Mouse (Mus musculus) frontal cortex, postnatal 10 days (tissue): ENCODE measurements around the gene Catsperb.
"Not testable (repeated sequence)": the region's sequence is repeated elsewhere in the genome, so short reads cannot be mapped to it uniquely, and the experiment has no call there.

ENCODE experiments used
- DNase-seq, 2 experiments: peaks; one replicate each; pipeline ENCODE4 v3.0.0; 2022; ENCODE audit warnings: low spot score in 2 of 2, mixed read lengths in 1 of 2

Gene Catsperb

DNA sequence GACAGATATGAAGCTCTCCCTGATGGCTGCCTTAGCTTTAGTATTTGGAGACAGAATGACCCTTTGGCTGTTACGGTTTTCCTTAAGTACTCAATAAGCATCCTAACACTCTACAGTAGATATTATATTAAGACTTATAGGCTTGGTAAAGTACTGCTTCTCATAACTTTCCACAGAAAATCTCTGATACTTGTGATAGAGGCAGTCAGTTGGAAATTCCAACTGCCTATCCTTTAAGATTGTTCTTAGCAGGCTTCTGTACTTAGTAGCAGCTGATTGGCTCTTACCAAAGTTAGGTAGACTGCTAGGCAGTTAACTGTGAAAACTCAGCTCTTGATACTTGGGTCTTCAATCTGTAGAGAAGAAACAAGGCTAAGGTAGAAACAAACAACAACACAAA, at the start of gene Catsperb:
TSS of gene Catsperb (plus strand) at position 301 of the 400 bp plus-strand sequence.
- not testable (repeated sequence) for DNase-seq

- DNase-seq, result peak in 1 of 2 experiments; percentile 3
These were observed 43.0 kb upstream of the Catsperb start for GRCm38 (mm10) chr12:101361468-101361867.

DNA sequence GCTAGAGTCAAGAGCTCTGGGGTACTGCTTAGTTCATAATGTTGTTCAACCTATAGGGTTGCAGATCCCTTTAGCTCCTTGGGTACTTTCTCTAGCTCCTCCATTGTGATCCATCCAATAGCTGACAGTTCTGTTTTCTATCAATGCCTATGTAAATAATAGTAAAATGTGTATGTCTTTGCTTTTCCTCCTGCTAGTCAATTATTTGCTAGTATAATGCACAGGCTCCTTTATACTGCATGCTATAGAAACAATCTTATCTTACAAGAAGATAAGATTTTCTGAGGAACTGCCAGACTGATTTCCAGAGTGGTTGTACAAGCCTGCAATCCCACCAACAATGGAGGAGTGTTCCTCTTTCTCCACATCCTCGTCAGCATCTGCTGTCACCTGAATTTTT, 23.0 kb upstream of the Catsperb start:
- not testable (repeated sequence) for DNase-seq

DNA sequence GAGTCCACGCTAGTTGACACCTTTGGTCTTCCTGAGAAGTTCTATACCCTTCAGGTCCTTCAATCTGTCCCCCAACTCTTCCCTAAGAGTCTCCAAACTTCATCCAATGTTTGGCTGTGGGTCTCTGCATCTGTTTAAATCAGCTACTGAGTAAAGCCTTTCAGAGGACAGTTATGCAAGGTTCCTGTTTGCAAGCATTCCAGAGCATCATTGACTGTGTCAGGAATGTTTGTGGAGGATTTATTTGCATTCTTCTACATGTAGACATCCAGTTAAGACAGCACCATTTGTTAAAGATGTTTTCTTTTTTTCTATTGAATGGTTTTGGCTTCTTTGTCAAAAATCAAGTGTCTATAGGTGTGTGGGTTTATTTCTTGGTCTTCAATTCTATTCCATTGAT, 21.7 kb downstream of the Catsperb start:
- no peak for DNase-seq

- DNase-seq, result no peak
These were observed 57.6 kb downstream of the Catsperb start for GRCm38 (mm10) chr12:101462051-101462450.

DNA sequence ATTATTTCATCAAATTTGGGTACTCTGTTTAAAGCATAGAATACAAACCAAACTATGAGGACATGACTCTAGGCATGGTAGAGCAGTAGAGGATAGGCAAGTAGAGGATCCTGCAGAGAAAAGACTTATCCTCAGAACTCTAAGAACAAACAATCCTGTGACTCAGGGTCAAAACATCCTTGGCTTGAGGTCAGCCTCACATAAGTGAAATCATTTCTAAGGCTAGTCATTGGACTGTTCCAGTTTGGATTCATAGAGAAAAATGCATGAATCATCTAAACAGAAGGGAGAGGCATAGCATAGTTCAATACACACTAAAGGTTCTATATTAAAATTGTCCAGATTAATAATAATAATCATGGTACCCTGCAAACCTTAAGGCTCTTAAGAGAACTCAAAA, 79.1 kb downstream of the Catsperb start:
- DNase-seq, result no peak

DNA sequence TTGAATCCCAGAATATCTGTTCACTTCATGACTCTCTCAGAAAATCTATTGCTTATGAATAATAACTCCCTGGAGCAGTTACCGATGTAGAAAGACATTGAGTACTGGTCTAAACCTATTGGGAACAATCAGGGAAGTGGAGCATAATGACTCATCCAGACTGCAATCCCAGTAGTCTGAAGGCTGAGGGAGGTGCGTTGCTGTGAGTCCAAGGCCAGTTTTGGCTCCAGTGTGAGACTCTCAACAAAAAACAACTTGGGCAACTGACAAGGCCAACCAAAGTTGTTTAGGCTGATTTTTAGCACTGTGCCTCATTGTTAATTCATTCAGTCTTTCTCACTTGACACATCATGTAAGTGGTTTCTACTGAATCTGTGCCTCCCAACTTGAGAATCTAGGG, 106.9 kb downstream of the Catsperb start:
- DNase-seq, result not testable (repeated sequence)

DNA sequence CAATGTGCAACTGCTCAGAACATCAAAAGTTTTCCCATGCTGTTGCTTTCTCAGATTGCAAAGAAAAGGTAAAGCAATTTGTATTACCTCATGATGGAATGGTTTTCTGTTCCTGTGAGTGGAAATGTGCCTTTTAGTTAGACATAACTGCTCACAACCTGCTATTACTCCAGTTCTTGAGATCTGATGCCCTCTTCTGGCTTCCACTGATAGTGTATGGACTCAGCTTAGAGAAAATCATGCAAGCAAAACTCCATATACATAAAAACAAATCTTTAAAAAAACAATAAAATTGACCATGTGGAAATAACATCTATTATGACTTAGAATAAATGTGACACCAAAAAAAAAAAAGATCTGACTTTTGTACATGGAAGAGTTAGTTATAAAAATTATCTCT, 202.2 kb downstream of the Catsperb start:
- not testable (repeated sequence) for DNase-seq

DNA sequence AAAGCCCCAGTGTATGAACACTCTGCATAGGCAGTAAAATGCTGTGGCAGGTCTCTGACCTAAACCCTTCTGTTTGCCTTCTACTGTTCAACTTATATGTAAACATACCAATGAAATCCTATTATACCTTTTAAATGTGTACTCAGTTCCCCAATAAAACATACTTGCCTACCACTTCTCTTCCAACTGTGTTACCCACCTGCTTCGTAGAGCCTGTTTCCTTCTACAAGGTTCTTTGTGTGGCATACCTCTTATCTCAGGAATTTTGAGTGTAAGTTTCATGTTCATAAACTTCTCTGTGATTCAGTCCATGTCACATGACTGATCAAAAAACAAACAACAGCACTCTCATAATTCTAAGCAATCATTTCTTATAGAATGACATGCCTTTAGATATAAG, 228.7 kb downstream of the Catsperb start:
- no peak for DNase-seq

- DNase-seq, result no peak
These were observed 263.0 kb downstream of the Catsperb start for GRCm38 (mm10) chr12:101667502-101667901.
